Mouse (Mus musculus) megakaryocyte, embryonic 14.5 days (primary cell): Measurements from ENCODE around the gene Ms4a5.

Source experiments
- FLI1 ChIP-seq: IDR thresholded peaks from 2 replicates; pipeline ENCODE4 v1.6.1; 2012; ENCODE audit warnings: low read length, inconsistent platforms, mixed read lengths
- GATA1 ChIP-seq: IDR thresholded peaks from 3 replicates; pipeline ENCODE4 v1.6.1; 2012; ENCODE audit warnings: mixed read lengths, low read length, inconsistent platforms, borderline replicate concordance

DNA sequence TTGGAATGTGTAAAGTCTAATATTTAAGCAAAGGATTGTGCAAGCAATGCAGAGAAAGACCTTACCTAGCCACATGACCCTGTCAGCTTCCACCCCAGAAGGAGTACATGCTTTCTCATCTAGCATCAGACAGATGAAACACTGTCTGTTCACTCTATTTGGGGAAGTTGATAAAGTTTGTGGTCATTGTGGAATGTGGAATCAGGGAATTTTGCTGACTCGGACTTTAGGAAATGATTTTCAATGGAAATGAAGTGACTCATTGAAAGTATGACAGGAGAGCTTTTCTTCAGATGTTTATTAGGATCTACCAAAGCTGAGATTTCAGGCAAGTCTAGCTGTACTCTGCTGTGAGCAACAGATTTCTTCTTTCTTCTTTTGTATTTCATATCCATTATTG, 37.5 kb upstream of the Ms4a5 start:
- no peak for TF ChIP-seq GATA1
- no peak for TF ChIP-seq FLI1
